Mouse (Mus musculus) small intestine, adult 2 months (tissue): ENCODE measurements at regions not wholly inside any gene's neighbourhood (a gene's known extent, or its start where the extent isn't known, plus 50 kb on each side); places are given as distances from the start of the nearest gene placed in this dataset.

ENCODE experiments used
- H3K27ac ChIP-seq: fragments of 200-500 bp; 2 replicates; pipeline ENCODE4 v1.5.1; 2012; ENCODE audit warnings: low read depth, low read length, control low read depth, inconsistent platforms; ENCODE audit not compliant: insufficient read depth
- H3K27me3 ChIP-seq: fragments of 200-500 bp; 2 replicates; pipeline ENCODE4 v1.6.1; 2012; ENCODE audit warnings: mild to moderate bottlenecking, moderate library complexity, low read length, inconsistent platforms; ENCODE audit not compliant: control insufficient read depth, insufficient read depth
- H3K36me3 ChIP-seq: fragments of 200-500 bp; 2 replicates; pipeline ENCODE4 v1.6.1; 2012; ENCODE audit warnings: mild to moderate bottlenecking, low read length, control low read depth, inconsistent platforms; ENCODE audit not compliant: control insufficient read depth, insufficient read depth
- H3K4me1 ChIP-seq: fragments of 200-500 bp; 2 replicates; pipeline ENCODE4 v1.6.1; 2012; ENCODE audit warnings: low read length, inconsistent platforms, mixed read lengths; ENCODE audit not compliant: control insufficient read depth, insufficient read depth, insufficient read length
- H3K4me3 ChIP-seq: fragments of 200-500 bp; 2 replicates; pipeline ENCODE4 v1.5.1; 2012; ENCODE audit warnings: low read depth, mild to moderate bottlenecking, control low read depth, inconsistent platforms, low read length, moderate library complexity
- CTCF ChIP-seq: fragments of 200-500 bp; IDR thresholded peaks from 2 replicates; pipeline ENCODE4 v1.5.1; 2012; ENCODE audit warnings: low read depth, mild to moderate bottlenecking, control low read depth, inconsistent platforms, low read length, moderate library complexity, mixed read lengths; ENCODE audit not compliant: insufficient replicate concordance, insufficient read length; ENCODE audit errors: extremely low read depth
- POLR2A ChIP-seq: fragments of 200-500 bp; IDR thresholded peaks from 2 replicates; pipeline ENCODE4 v1.6.1; 2012; ENCODE audit warnings: low read depth, mild to moderate bottlenecking, control low read depth, inconsistent platforms, low read length, moderate library complexity
- WGBS: fragments of 180-500 bp; shearing (Covaris S2); methylation state at CpG from one replicate; pipeline ENCODE4 v1.1.7; 2018; 5-methylcytosine and 5-hydroxymethylcytosine counted together

- TF ChIP-seq CTCF (no peak), POLR2A (no peak)
- 78% methylated on average over 9 of the region's 9 CpGs for WGBS
- no peak overlapping the region for H3K4me3 ChIP-seq
- no peaks in the 10 kb centered on the region for H3K4me1 ChIP-seq
- no peaks in the 10 kb centered on the region for H3K36me3 ChIP-seq
- H3K27me3 ChIP-seq = no peaks in the 10 kb centered on the region
- no peak overlapping the region for H3K27ac ChIP-seq
Measured at GRCm38 (mm10) chr1:88839977-88840628, 138.1 kb upstream of the Arl4c start.

- Histone ChIP-seq H3K27me3 (no peaks in the 10 kb centered on the region), H3K4me1 (no peaks in the 10 kb centered on the region), H3K27ac (no peak overlapping the region), H3K4me3 (no peak overlapping the region), H3K36me3 (no peaks in the 10 kb centered on the region)
- WGBS = 82% methylated on average over 9 of the region's 9 CpGs
- TF ChIP-seq CTCF (no peak), POLR2A (no peak)
Measured at GRCm38 (mm10) chr1:88840991-88841592, 139.1 kb upstream of the Arl4c start.

- Histone ChIP-seq H3K36me3 (no peaks in the 10 kb centered on the region), H3K27ac (no peak overlapping the region), H3K27me3 (no peaks in the 10 kb centered on the region), H3K4me1 (no peaks in the 10 kb centered on the region), H3K4me3 (no peak overlapping the region)
- TF ChIP-seq CTCF = no peak
- TF ChIP-seq POLR2A = no peak
- 78% methylated on average over 16 of the region's 16 CpGs for WGBS
Measured at GRCm38 (mm10) chr1:88847333-88848091, 145.5 kb upstream of the Arl4c start.

- H3K27ac ChIP-seq = no peak overlapping the region
- WGBS = 74% methylated on average over 8 of the region's 8 CpGs
- no peak for TF ChIP-seq CTCF
- TF ChIP-seq POLR2A = no peak
Measured at GRCm38 (mm10) chr1:88848246-88848645, 146.2 kb upstream of the Arl4c start.

GRCm38 (mm10) chr1:88849421-88849820 lies 147.4 kb upstream of the Arl4c start:
- Histone ChIP-seq H3K4me1 (no peaks in the 10 kb centered on the region), H3K36me3 (no peaks in the 10 kb centered on the region), H3K27ac (no peak overlapping the region), H3K4me3 (no peak overlapping the region), H3K27me3 (no peaks in the 10 kb centered on the region)
- 74% methylated on average over 5 of the region's 5 CpGs for WGBS
- TF ChIP-seq CTCF = no peak

More at GRCm38 (mm10) chr1:88848246-88848645, 146.2 kb upstream of the Arl4c start:
- Histone ChIP-seq H3K4me3 (no peak overlapping the region), H3K27me3 (no peaks in the 10 kb centered on the region), H3K4me1 (no peaks in the 10 kb centered on the region), H3K36me3 (no peaks in the 10 kb centered on the region)

GRCm38 (mm10) chr1:88851931-88852330 lies 149.9 kb upstream of the Arl4c start:
- H3K27me3 ChIP-seq = no peaks in the 10 kb centered on the region
- H3K27ac ChIP-seq = no peak overlapping the region
- no peaks in the 10 kb centered on the region for H3K36me3 ChIP-seq
- TF ChIP-seq POLR2A (no peak), CTCF (no peak)
- H3K4me1 ChIP-seq = no peaks in the 10 kb centered on the region
- no peak overlapping the region for H3K4me3 ChIP-seq
- WGBS = 89% methylated on average over 5 of the region's 5 CpGs
